Mouse (Mus musculus): ENCODE measurements around the gene Nupr1l.

The Nupr1l gene

GRCm38 (mm10) chr5:129895198-129896088, 12.9 kb upstream of the Nupr1l start, which contains the start of gene Zbed5:
Gene Zbed5, plus strand, starts transcription at chr5:129895723.
- ChIA-PET CTCF (interaction anchor here in 2 of 4 experiments (1.0 to 1.1 kb wide), 2 partner anchors 27 to 31 kb away, joined by 3 to 4 read pairs; no protein-coding TSS in a partner anchor), POLR2A (interaction anchor here (0.5 to 5.5 kb wide), 25 partner anchors 8 to 989 kb away, joined by 3 to 107 read pairs (median 5); partner anchors contain the start of genes Chchd2 (in 4 of the 4), Nupr1l (in 1 of the 4), Psph (in 1 of the 4) and Sumf2 (in 1 of the 4))

GRCm38 (mm10) chr5:129898449-129898848, 9.9 kb upstream of the Nupr1l start, which contains the start of gene Phkg1:
Gene Phkg1, minus strand, starts transcription at chr5:129898549.
- POLR2A ChIA-PET, result interaction anchor here in 2 of 4 experiments (1.2 to 5.5 kb wide), 2 partner anchors 11 to 12 kb away, joined by 4 to 107 read pairs; partner anchors contain the start of gene Chchd2 (in 2 of the 2)
- CTCF ChIA-PET, result no interaction called here

GRCm38 (mm10) chr5:129907775-129908174, 565 bp upstream of the Nupr1l start:
- POLR2A ChIA-PET, result interaction anchor here (0.5 to 5.3 kb wide), 17 partner anchors 9 to 172 kb away, joined by 3 to 42 read pairs (median 4); partner anchors contain the start of genes Chchd2 (in 3 of the 4), Zbed5 (in 2 of the 4), Gusb (in 1 of the 4) and Psph (in 1 of the 4)
- CTCF ChIA-PET, result interaction anchor here in 2 of 4 experiments (0.6 kb wide), 2 partner anchors 10 to 21 kb away, joined by 3 to 4 read pairs; no protein-coding TSS in a partner anchor

- ChIA-PET POLR2A (interaction anchor here (0.9 to 5.3 kb wide), 14 partner anchors 8 to 348 kb away, joined by 3 to 42 read pairs (median 4); partner anchors contain the start of genes Chchd2 (in 4 of the 4), Psph (in 1 of the 4), Sumf2 (in 1 of the 4) and Vkorc1l1 (in 1 of the 4)), CTCF (no interaction called here)
Measured at GRCm38 (mm10) chr5:129909147-129909546, 807 bp downstream of the Nupr1l start.

- CTCF ChIA-PET, result interaction anchor here in 2 of 4 experiments (0.5 to 0.6 kb wide), 2 partner anchors 10 to 373 kb away, joined by 4 to 9 read pairs; no protein-coding TSS in a partner anchor
- POLR2A ChIA-PET, result interaction anchor here (0.9 to 3.0 kb wide), 11 partner anchors 14 to 107 kb away, joined by 3 to 23 read pairs (median 4); partner anchors contain the start of genes Chchd2 (in 4 of the 4), Sumf2 (in 1 of the 4), Vkorc1l1 (in 1 of the 4) and Zbed5 (in 1 of the 4)
Measured at GRCm38 (mm10) chr5:129909591-129909990, 1.3 kb downstream of the Nupr1l start.

- CTCF ChIA-PET, result no interaction called here
- POLR2A ChIA-PET, result interaction anchor here in 2 of 4 experiments (1.2 to 4.9 kb wide), 3 partner anchors 21 to 27 kb away, joined by 4 to 38 read pairs (median 6); partner anchors contain the start of gene Chchd2 (in 2 of the 2)
Measured at GRCm38 (mm10) chr5:129914024-129914423, 5.7 kb downstream of the Nupr1l start.

- POLR2A ChIA-PET, result interaction anchor here in 3 of 4 experiments (0.6 to 5.6 kb wide), 31 partner anchors 8 to 760 kb away, joined by 3 to 46 read pairs (median 6); partner anchors contain the start of genes Chchd2 (in 3 of the 3), Vkorc1l1 (in 2 of the 3), Zbed5 (in 2 of the 3) and Nupr1l (in 1 of the 3)
- CTCF ChIA-PET, result interaction anchor here in 2 of 4 experiments (0.7 to 1.2 kb wide), 4 partner anchors 26 to 191 kb away, joined by 3 to 5 read pairs (median 4); partner anchors contain the start of gene Nipsnap2 (in 1 of the 2)
Measured at GRCm38 (mm10) chr5:129915491-129915890, 7.2 kb downstream of the Nupr1l start.

GRCm38 (mm10) chr5:129918065-129918651, 9.8 kb downstream of the Nupr1l start:
- ChIA-PET CTCF (interaction anchor here in 1 of 4 experiments (0.6 to 0.7 kb wide), 2 partner anchors 10 to 395 kb away, joined by 4 to 5 read pairs; no protein-coding TSS in a partner anchor), POLR2A (interaction anchor here (0.6 to 5.6 kb wide), 31 partner anchors 9 to 763 kb away, joined by 3 to 46 read pairs (median 5); partner anchors contain the start of genes Chchd2 (in 3 of the 4), Vkorc1l1 (in 3 of the 4), Sbds (in 1 of the 4) and Sumf2 (in 1 of the 4))

GRCm38 (mm10) chr5:129918752-129919151, 10.4 kb downstream of the Nupr1l start:
- CTCF ChIA-PET, result no interaction called here
- POLR2A ChIA-PET, result interaction anchor here in 3 of 4 experiments (0.9 to 5.6 kb wide), 17 partner anchors 8 to 337 kb away, joined by 3 to 46 read pairs (median 10); partner anchors contain the start of genes Chchd2 (in 3 of the 3), Vkorc1l1 (in 3 of the 3), Sbds (in 1 of the 3) and Tyw1 (in 1 of the 3)

GRCm38 (mm10) chr5:129919320-129919719, 11.0 kb downstream of the Nupr1l start:
- CTCF ChIA-PET, result interaction anchor here in 1 of 4 experiments (0.6 kb wide), 1 partner anchor 103 kb away, joined by 5 read pairs; no protein-coding TSS in a partner anchor
- POLR2A ChIA-PET, result interaction anchor here in 3 of 4 experiments (0.5 to 5.6 kb wide), 13 partner anchors 8 to 1258 kb away, joined by 3 to 46 read pairs (median 5); partner anchors contain the start of genes Chchd2 (in 2 of the 3), Vkorc1l1 (in 2 of the 3) and Psph (in 1 of the 3)

- POLR2A ChIA-PET, result interaction anchor here in 3 of 4 experiments (0.5 to 2.6 kb wide), 13 partner anchors 9 to 903 kb away, joined by 3 to 15 read pairs (median 4); partner anchors contain the start of genes Chchd2 (in 3 of the 3), Vkorc1l1 (in 1 of the 3) and Zbed5 (in 1 of the 3)
- CTCF ChIA-PET, result interaction anchor here in 3 of 4 experiments (0.5 to 1.4 kb wide), 14 partner anchors 13 to 863 kb away, joined by 3 to 6 read pairs (median 3); partner anchors contain the start of gene Zbed5 (in 1 of the 3)
Measured at GRCm38 (mm10) chr5:129921972-129922371, 13.6 kb downstream of the Nupr1l start.

GRCm38 (mm10) chr5:129924820-129925452, 16.6 kb downstream of the Nupr1l start:
- CTCF ChIA-PET, result interaction anchor here in 1 of 4 experiments (0.7 kb wide), 1 partner anchor 157 kb away, joined by 3 read pairs; no protein-coding TSS in a partner anchor
- POLR2A ChIA-PET, result interaction anchor here in 3 of 4 experiments (0.6 to 1.8 kb wide), 4 partner anchors 13 to 37 kb away, joined by 3 to 11 read pairs (median 5); partner anchors contain the start of genes Chchd2 (in 2 of the 3) and Vkorc1l1 (in 1 of the 3)

GRCm38 (mm10) chr5:129925933-129926332, 17.6 kb downstream of the Nupr1l start:
- POLR2A ChIA-PET, result interaction anchor here in 2 of 4 experiments (1.0 to 2.6 kb wide), 5 partner anchors 8 to 147 kb away, joined by 3 to 17 read pairs (median 3); partner anchors contain the start of gene Chchd2 (in 2 of the 2)
- CTCF ChIA-PET, result interaction anchor here in 1 of 4 experiments (0.6 kb wide), 1 partner anchor 370 kb away, joined by 3 read pairs; no protein-coding TSS in a partner anchor

GRCm38 (mm10) chr5:129929924-129930855, 21.9 kb downstream of the Nupr1l start:
- POLR2A ChIA-PET, result interaction anchor here in 3 of 4 experiments (0.6 to 1.7 kb wide), 22 partner anchors 9 to 327 kb away, joined by 3 to 8 read pairs (median 3); partner anchors contain the start of genes Chchd2 (in 3 of the 3), Vkorc1l1 (in 2 of the 3) and Sumf2 (in 1 of the 3)
- CTCF ChIA-PET, result interaction anchor here in 3 of 4 experiments (0.6 to 1.0 kb wide), 4 partner anchors 9 to 79 kb away, joined by 3 to 8 read pairs (median 4); no protein-coding TSS in a partner anchor

GRCm38 (mm10) chr5:129936941-129937340, 28.6 kb downstream of the Nupr1l start:
- ChIA-PET CTCF (interaction anchor here in 1 of 4 experiments (0.6 kb wide), 1 partner anchor 60 kb away, joined by 9 read pairs; no protein-coding TSS in a partner anchor), POLR2A (interaction anchor here in 2 of 4 experiments (0.7 to 0.8 kb wide), 2 partner anchors 20 to 49 kb away, joined by 3 read pairs; partner anchors contain the start of gene Chchd2 (in 1 of the 2))

Data from embryonic stem cell, embryonic (primary cell).